Mouse (Mus musculus) embryonic facial prominence, embryonic 12.5 days (tissue): ENCODE results near the gene Rgr. TPM values are rescaled to one million over a fixed set of nuclear protein-coding genes. Genes with fewer than 3 reads are reported as not detected.
A peak's percentile ranks its signal among the peaks of the same experiment; 100 is the strongest.

Experiments used
- ATAC-seq: fragments of 200-750 bp; cut with Nextera tagmentation; 2 replicates; pipeline ENCODE4 v1.8.0; 2017; ENCODE audit not compliant: insufficient number of reproducible peaks, insufficient read depth, low FRiP score, low TSS enrichment
- H3K27ac ChIP-seq: fragments of 300-500 bp; sonication (generic); 2 replicates; pipeline ENCODE4 v1.5.1; 2016; ENCODE audit warnings: mild to moderate bottlenecking
- H3K27me3 ChIP-seq: fragments of 300-500 bp; sonication (generic); 2 replicates; pipeline ENCODE4 v1.6.1; 2016; ENCODE audit warnings: mild to moderate bottlenecking, moderate library complexity
- H3K36me3 ChIP-seq: fragments of 300-500 bp; sonication (generic); 2 replicates; pipeline ENCODE4 v1.6.1; 2016; ENCODE audit warnings: mild to moderate bottlenecking
- H3K4me1 ChIP-seq: fragments of 300-500 bp; sonication (generic); 2 replicates; pipeline ENCODE4 v1.6.1; 2016
- H3K4me2 ChIP-seq: fragments of 300-500 bp; sonication (generic); replicated peaks from 2 replicates; pipeline ENCODE4 v1.6.1; 2016; ENCODE audit warnings: mild to moderate bottlenecking, moderate library complexity
- H3K4me3 ChIP-seq: fragments of 300-500 bp; sonication (generic); 2 replicates; pipeline ENCODE4 v1.5.1; 2016; ENCODE audit warnings: mild to moderate bottlenecking
- H3K9ac ChIP-seq: fragments of 300-500 bp; sonication (generic); 2 replicates; pipeline ENCODE4 v1.6.1; 2016; ENCODE audit warnings: mild to moderate bottlenecking, moderate library complexity
- H3K9me3 ChIP-seq: fragments of 300-500 bp; sonication (generic); 2 replicates; pipeline ENCODE4 v1.6.1; 2016; ENCODE audit warnings: mild to moderate bottlenecking, moderate library complexity
- WGBS: fragments of 180-500 bp; shearing (Covaris S2); methylation state at CpG from one replicate; pipeline ENCODE4 v1.1.7; 2016; 5-methylcytosine and 5-hydroxymethylcytosine counted together
- polyA plus RNA-seq: library from polyadenylated mRNA; unstranded; fragments of >200 nt; fragmentation: Nextera tagmentation; extraction: Ambion mirVana; gene quantifications from 2 replicates; pipeline ENCODE4 v1.2.1, GENCODE M21; 2016

The Rgr gene
- not detected in 2 replicates for polyA plus RNA-seq

DNA sequence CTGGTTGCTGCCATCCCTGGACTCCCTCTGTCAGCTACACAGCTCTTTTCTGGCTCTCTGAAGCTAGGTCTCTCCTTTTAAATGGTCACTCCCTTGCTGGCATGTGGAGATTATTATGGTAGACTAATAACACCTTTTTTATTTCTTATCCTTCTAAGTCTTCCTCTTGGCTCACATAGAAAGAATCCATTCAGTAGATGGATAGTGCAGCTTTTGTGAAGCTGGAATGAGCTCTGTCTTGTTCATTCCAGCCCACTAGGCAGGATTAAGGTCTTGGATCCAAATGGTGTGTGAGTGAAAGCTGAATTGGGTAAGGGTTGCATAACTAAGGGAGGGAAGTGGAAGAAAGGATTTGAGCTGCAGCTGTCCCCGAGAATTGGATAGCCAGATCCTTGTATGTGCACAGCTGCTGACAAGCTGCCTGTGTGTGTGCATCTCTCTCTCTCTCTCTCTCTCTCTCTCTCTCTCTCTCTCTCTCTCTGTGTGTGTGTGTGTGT, at the start of gene Rgr:
Gene Rgr (minus strand): TSS at position 51 of the 497 bp plus-strand sequence.
- Histone ChIP-seq H3K27me3 (no peaks in the 10 kb centered on the region), H3K9ac (no peak within 1 kb of the TSS), H3K27ac (no peak within 1 kb of the TSS), H3K4me1 (no peaks in the 10 kb centered on the region), H3K4me3 (no peak within 1 kb of the TSS), H3K9me3 (no peaks in the 10 kb centered on the region), H3K36me3 (no peaks in the 10 kb centered on the region), H3K4me2 (no peak within 1 kb of the TSS)
- 56% methylated on average over 1 of the region's 1 CpGs for WGBS
- ATAC-seq = no peak

DNA sequence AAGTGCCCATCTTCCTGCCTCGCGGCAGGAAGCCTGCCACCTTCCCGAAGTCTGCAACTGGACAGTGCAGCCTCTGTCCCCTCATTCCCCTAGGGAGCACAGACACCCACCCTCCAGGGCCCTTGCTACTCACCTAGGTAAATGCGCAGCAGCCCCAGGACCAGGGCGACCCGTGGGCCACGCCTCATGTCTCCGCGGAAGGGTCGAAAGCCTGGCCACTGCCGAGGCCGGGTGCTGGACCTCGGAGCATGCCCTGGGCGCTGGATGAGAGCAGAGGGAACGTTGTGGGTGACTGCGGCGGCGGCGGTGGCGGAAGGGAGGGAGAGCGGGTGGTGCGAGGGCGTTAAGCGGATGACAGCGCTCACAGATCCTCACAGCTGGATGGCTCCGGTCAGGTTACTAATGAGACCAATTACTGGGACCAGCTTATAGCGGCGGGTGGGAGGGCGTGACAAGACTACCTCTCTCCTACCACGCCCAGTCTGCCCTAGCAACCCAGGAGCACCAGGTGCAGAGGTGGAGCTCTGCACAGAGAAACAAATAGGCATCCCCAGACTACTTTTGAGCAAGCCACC, 49.3 kb upstream of the Rgr start, which contains the start of gene Cdhr1:
Gene Cdhr1 (minus strand): TSS at position 392 of the 575 bp plus-strand sequence.
- H3K4me3 ChIP-seq = peak within 1 kb of the TSS; percentile 30
- under 1% methylated on average over 29 of the region's 30 CpGs for WGBS
- no peak within 1 kb of the TSS for H3K27ac ChIP-seq
- no peaks in the 10 kb centered on the region for H3K9me3 ChIP-seq
- H3K4me2 ChIP-seq = peak within 1 kb of the TSS; percentile 55
- H3K9ac ChIP-seq = peak within 1 kb of the TSS; percentile 45; the same call in 1 of the 2 replicates
- H3K4me1 ChIP-seq = peaks cover 9% of the 10 kb centered on the region; the same call in 1 of the 2 replicates
- peak; percentile 70 for ATAC-seq
- H3K27me3 ChIP-seq = peaks cover 30% of the 10 kb centered on the region
- no peaks in the 10 kb centered on the region for H3K36me3 ChIP-seq

DNA sequence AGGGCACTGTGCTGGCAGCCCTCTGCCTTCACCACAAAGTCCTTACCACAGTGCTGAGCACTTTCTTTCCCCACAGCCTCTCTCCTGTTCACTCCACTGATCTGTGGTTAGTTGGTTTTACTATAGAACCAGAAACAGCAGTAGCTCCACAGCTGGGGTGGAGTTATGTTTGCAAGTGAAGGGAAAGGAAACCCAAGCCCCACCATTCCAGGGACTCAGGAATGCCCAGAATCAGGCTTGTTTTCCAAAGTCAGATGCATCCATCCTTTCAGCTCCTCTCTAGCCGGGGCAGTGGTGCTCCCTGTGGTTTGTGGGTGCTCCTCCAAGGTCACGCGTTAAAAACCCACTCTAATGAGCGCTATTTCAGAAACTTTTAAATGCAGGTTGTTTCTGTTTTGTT, 46.8 kb upstream of the Rgr start:
- Histone ChIP-seq H3K27me3 (peaks cover 30% of the 10 kb centered on the region), H3K36me3 (no peaks in the 10 kb centered on the region), H3K9me3 (no peaks in the 10 kb centered on the region), H3K4me1 (peaks cover 9% of the 10 kb centered on the region; the same call in 1 of the 2 replicates), H3K4me2 (no peak overlapping the region), H3K27ac (no peak overlapping the region), H3K9ac (no peak overlapping the region), H3K4me3 (no peak overlapping the region)
- ATAC-seq = no peak
- 80% methylated on average over 4 of the region's 4 CpGs for WGBS

DNA sequence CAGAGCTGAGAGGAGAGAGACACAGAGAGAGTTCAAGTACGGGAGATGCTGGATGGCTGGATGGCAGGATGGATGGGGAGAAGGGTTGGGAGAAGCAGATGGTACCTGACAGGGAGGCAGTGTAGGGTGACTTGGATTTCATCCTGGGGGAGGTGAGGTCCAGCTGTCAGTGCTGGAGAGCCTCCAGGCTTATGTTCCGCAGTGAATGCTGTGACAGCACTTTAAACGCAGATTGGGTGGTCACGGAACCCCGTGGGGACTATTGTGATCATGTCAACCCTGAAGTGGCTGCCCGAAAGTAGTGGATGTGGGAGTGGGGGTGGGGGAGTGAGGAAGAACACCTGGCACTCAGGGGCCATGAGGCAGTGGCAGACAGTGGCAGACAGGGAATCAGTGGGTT, 45.7 kb upstream of the Rgr start:
- 68% methylated on average over 6 of the region's 6 CpGs for WGBS
- H3K27me3 ChIP-seq = peaks cover 27% of the 10 kb centered on the region
- no peaks in the 10 kb centered on the region for H3K9me3 ChIP-seq
- no peak overlapping the region for H3K4me2 ChIP-seq
- no peak for ATAC-seq
- peaks cover 9% of the 10 kb centered on the region; the same call in 1 of the 2 replicates for H3K4me1 ChIP-seq
- H3K9ac ChIP-seq = no peak overlapping the region
- H3K27ac ChIP-seq = no peak overlapping the region
- no peak overlapping the region for H3K4me3 ChIP-seq
- no peaks in the 10 kb centered on the region for H3K36me3 ChIP-seq

DNA sequence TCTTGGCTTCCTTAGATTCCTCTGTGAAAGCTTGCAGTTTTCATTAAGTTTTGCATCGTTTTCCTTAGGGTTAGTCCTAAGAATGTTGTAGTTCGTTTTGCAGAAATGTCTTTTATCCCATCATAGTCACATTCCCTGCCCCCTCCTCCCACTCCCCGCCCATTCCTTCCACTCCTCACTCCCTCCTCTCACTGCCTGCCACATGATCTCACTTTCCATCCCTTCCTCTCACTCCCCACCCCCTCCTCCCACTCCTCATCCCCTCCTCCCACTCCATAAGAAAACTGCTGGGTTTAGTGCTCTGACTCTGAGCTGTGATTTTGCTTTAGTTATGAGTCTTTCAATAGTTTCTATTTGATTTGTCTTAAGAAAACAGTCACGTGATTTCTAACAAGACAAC, 35.0 kb upstream of the Rgr start:
- Histone ChIP-seq H3K4me3 (no peak overlapping the region), H3K27me3 (no peaks in the 10 kb centered on the region), H3K9ac (no peak overlapping the region), H3K27ac (no peak overlapping the region), H3K4me2 (no peak overlapping the region), H3K4me1 (no peaks in the 10 kb centered on the region), H3K9me3 (no peaks in the 10 kb centered on the region), H3K36me3 (no peaks in the 10 kb centered on the region)
- 40% methylated on average over 4 of the region's 4 CpGs for WGBS
- ATAC-seq = no peak

DNA sequence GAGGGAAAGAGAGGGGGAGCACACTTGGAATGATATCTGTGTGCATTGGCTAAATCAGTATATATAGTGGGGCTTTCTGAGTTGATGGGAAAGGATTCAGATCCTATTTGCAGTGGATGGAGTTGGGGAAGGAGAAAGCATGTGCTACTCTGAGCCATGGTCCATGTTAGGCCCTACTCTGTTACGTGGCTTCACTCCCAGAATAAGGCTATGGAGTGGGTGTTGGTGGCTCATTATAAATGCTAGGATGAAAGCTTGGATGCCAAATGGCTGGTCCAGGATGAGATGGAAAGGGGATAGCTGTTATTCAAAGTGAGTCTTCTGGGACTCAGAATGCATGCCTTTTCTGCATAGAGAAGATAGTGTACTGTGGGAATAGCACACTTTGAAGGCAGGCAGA, 32.0 kb upstream of the Rgr start:
- Histone ChIP-seq H3K4me3 (no peak overlapping the region), H3K4me2 (no peak overlapping the region), H3K27me3 (no peaks in the 10 kb centered on the region), H3K9ac (no peak overlapping the region), H3K36me3 (no peaks in the 10 kb centered on the region), H3K9me3 (no peaks in the 10 kb centered on the region), H3K27ac (no peak overlapping the region), H3K4me1 (no peaks in the 10 kb centered on the region)
- WGBS = 96% methylated on average over 1 of the region's 1 CpGs
- no peak for ATAC-seq

DNA sequence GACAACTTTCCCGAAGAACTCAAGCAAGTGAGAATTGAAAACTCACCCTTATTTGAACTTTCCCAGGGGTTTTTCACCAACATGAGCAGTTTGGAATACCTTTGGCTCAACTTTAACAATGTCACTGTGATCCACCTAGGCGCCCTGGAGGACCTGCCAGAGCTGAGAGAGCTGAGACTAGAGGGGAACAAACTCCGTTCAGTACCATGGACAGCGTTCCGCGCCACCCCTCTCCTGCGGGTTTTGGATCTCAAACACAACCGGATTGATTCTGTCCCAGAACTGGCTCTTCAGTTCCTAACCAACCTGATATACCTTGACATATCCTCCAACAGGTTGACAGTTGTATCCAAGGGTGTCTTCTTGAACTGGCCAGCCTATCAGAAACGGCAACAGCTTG, 19.8 kb upstream of the Rgr start:
- Histone ChIP-seq H3K4me2 (no peak overlapping the region), H3K9ac (no peak overlapping the region), H3K36me3 (no peaks in the 10 kb centered on the region), H3K27ac (no peak overlapping the region), H3K4me1 (no peaks in the 10 kb centered on the region), H3K4me3 (no peak overlapping the region), H3K9me3 (no peaks in the 10 kb centered on the region), H3K27me3 (no peaks in the 10 kb centered on the region)
- no peak for ATAC-seq
- 15% methylated on average over 9 of the region's 9 CpGs for WGBS

DNA sequence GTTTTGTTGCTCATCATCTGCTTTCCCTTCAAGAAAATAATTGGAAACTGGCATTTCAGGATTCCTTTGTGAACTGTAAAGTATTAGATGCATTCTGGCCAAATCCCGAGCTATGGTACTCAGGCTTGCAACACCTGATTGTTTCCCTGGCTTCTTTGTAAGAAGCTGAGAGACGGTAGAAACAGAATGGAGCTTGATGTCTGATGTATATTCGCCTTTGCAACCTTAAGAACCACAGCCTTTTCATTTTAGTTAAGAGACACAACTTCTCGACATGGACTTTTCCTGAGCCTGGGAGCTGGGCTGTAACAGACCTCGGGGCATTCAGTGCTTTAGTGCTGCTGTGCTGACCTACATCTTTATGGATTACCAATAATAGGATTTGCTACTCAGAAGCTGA, 18.9 kb upstream of the Rgr start, which contains the start of gene Lrit2:
Gene Lrit2 (plus strand): TSS at position 301 of the 400 bp plus-strand sequence.
- no peaks in the 10 kb centered on the region for H3K9me3 ChIP-seq
- no peak within 1 kb of the TSS for H3K27ac ChIP-seq
- ATAC-seq = no peak
- H3K27me3 ChIP-seq = no peaks in the 10 kb centered on the region
- H3K9ac ChIP-seq = no peak within 1 kb of the TSS
- H3K4me1 ChIP-seq = no peaks in the 10 kb centered on the region
- H3K4me3 ChIP-seq = no peak within 1 kb of the TSS
- H3K36me3 ChIP-seq = no peaks in the 10 kb centered on the region
- H3K4me2 ChIP-seq = no peak within 1 kb of the TSS
- 77% methylated on average over 5 of the region's 5 CpGs for WGBS

DNA sequence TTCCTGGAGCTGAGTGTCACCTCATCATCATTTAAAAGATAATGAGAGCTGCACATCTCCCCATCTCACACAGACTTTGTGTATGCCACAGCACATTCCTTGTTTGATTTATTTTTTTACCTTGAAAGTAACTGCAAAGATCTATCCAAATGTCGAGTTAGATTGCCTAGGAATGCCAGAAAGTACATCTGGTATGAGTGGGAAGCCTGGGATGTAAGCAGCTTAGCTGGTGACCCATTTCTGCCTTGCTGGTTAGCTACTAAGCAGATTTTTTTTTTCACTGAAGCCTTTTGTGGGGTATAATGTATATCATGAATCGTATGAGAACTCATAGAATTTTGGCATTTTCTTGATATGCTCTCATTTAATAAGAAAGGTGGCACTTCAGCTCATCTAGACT, 17.9 kb upstream of the Rgr start:
- H3K4me1 ChIP-seq = no peaks in the 10 kb centered on the region
- H3K4me3 ChIP-seq = no peak overlapping the region
- H3K9ac ChIP-seq = no peak overlapping the region
- no peaks in the 10 kb centered on the region for H3K9me3 ChIP-seq
- 63% methylated on average over 2 of the region's 2 CpGs for WGBS
- H3K4me2 ChIP-seq = no peak overlapping the region
- no peaks in the 10 kb centered on the region for H3K27me3 ChIP-seq
- no peak overlapping the region for H3K27ac ChIP-seq
- no peaks in the 10 kb centered on the region for H3K36me3 ChIP-seq
- no peak for ATAC-seq

DNA sequence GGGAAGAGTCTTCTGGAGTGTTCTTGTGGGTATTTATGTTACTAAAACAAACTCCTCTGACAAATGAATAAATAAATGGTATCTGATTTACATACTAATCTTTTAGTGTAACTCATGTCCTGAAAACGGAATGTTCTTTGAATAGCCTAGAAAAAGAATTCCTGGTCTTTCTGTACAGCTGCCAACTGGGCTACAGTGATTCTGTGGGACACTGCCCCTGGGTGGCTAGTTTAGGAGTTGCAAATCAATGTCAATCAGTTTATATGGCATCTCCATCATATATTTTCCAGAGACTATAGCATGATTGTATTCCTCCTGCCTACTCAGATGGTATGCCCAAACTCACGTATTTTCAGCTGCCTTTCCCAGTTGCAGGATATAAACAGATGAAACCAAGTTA, 16.1 kb upstream of the Rgr start:
- no peak overlapping the region for H3K9ac ChIP-seq
- no peaks in the 10 kb centered on the region for H3K27me3 ChIP-seq
- no peak for ATAC-seq
- no peaks in the 10 kb centered on the region for H3K36me3 ChIP-seq
- 64% methylated on average over 2 of the region's 2 CpGs for WGBS
- no peak overlapping the region for H3K4me2 ChIP-seq
- H3K27ac ChIP-seq = no peak overlapping the region
- H3K4me1 ChIP-seq = no peaks in the 10 kb centered on the region
- no peak overlapping the region for H3K4me3 ChIP-seq
- no peaks in the 10 kb centered on the region for H3K9me3 ChIP-seq

DNA sequence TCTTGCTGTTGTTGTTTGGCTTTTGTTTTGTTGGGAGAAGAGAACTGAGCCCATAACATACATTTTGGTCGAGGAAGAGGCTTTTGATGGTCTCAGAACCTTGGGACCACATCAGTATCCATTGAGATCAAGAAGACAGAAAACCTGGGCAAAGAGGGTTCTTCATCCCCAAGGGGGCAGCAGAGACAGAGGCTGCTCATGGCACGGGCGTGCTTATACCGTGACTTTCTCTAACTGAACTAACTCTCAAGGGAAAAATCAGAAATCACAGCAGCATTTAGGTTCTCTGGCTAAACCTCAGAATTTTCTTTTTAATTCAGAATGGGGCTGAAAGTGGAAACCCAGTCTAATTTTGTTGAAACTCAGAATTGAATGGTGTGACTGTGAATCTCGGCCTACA, 14.3 kb downstream of the Rgr start:
- ATAC-seq = no peak
- H3K36me3 ChIP-seq = no peaks in the 10 kb centered on the region
- H3K4me1 ChIP-seq = no peaks in the 10 kb centered on the region
- H3K4me2 ChIP-seq = no peak overlapping the region
- H3K4me3 ChIP-seq = no peak overlapping the region
- H3K9me3 ChIP-seq = no peaks in the 10 kb centered on the region
- H3K27ac ChIP-seq = no peak overlapping the region
- no peaks in the 10 kb centered on the region for H3K27me3 ChIP-seq
- no peak overlapping the region for H3K9ac ChIP-seq
- WGBS = 45% methylated on average over 5 of the region's 5 CpGs

DNA sequence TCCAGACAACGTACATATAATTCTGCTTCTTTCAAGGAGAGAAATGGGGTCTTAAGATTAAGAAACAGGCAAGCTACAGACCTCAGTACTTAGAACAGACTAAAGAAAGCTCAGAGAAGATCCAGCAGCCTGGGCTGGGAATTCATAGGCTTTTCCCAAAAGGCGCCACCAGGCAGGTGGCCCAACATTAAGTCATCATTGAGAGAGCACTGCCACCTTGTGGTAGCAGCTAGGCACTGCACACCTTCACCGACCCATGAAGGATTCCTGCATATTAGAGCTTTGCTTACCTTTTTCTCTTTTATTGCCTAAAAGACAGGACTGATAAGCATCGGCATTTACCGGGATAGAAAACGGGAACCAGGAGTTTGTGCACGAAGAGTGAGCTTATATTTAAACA, 15.5 kb downstream of the Rgr start:
- H3K9ac ChIP-seq = no peak overlapping the region
- H3K4me1 ChIP-seq = no peaks in the 10 kb centered on the region
- no peaks in the 10 kb centered on the region for H3K27me3 ChIP-seq
- no peak for ATAC-seq
- WGBS = 20% methylated on average over 7 of the region's 7 CpGs
- no peak overlapping the region for H3K4me2 ChIP-seq
- H3K36me3 ChIP-seq = no peaks in the 10 kb centered on the region
- H3K27ac ChIP-seq = no peak overlapping the region
- H3K9me3 ChIP-seq = no peaks in the 10 kb centered on the region
- H3K4me3 ChIP-seq = no peak overlapping the region
